Mouse (Mus musculus): Measurements from ENCODE around the gene Dagla. TPM values are rescaled to one million over a fixed set of nuclear protein-coding genes. Genes with fewer than 3 reads are reported as not detected.

Dagla gene
- total RNA-seq, 2 experiments from 2014 or later = 82.5 to 83.4 TPM

GRCm38 (mm10) chr19:10204616-10205001, 100.1 kb downstream of the Dagla start:
- DNase-seq (ENCODE audit: low spot score in 2 of 2) = no peak

- peak; percentile 89 to 90 for DNase-seq (ENCODE audit: low spot score in 2 of 2)
These were observed 100.6 kb downstream of the Dagla start, which contains the start of the genes Tmem258 and Fen1 for GRCm38 (mm10) chr19:10203848-10204615. Tmem258 (plus strand) TSS chr19:10204014. Fen1 (minus strand) TSS chr19:10204169.

GRCm38 (mm10) chr19:10203146-10203847, 101.4 kb downstream of the Dagla start:
- no peak for DNase-seq (ENCODE audit: low spot score in 2 of 2)

GRCm38 (mm10) chr19:10198723-10199122, 106.0 kb downstream of the Dagla start:
- DNase-seq (ENCODE audit: low spot score in 2 of 2) = peak; percentile 84 to 90

GRCm38 (mm10) chr19:10198286-10198685, 106.4 kb downstream of the Dagla start:
- DNase-seq (ENCODE audit: low spot score in 2 of 2) = no peak

- DNase-seq (ENCODE audit: low spot score in 2 of 2) = no peak
These were observed 107.5 kb downstream of the Dagla start for GRCm38 (mm10) chr19:10197130-10197529.

Other genes starting within 250 kb of the Dagla start
- gene Fads2, start 203.1 kb downstream of the Dagla start, total RNA-seq (2021) = 100 to 1,000 TPM; 112 to 119 TPM
- gene Fads1, start 122.0 kb downstream of the Dagla start, total RNA-seq (2021) = 100 to 1,000 TPM; 171 to 184 TPM
- gene Tmem258, start 100.9 kb downstream of the Dagla start, total RNA-seq (2021) = 10 to 100 TPM; 68.6 to 71.2 TPM
- gene Fen1, start 100.7 kb downstream of the Dagla start, total RNA-seq (2021) = 10 to 100 TPM; 12.1 to 14.1 TPM
- gene Myrf, start 64.1 kb downstream of the Dagla start, total RNA-seq (2021) = 10 to 100 TPM; 14.1 to 17.2 TPM
- gene Syt7, start 84.2 kb upstream of the Dagla start, total RNA-seq (2021) = 100 to 1,000 TPM; 267 to 301 TPM
- 10 to 100 TPM; 12.7 to 27.8 TPM for gene Lrrc10b, start 152.6 kb upstream of the Dagla start, total RNA-seq (2021)
- under 1 TPM; 0.77 to 0.91 TPM for gene Ppp1r32, start 178.1 kb upstream of the Dagla start, total RNA-seq (2021)
- gene Cpsf7, start 220.4 kb upstream of the Dagla start, total RNA-seq (2021) = 10 to 100 TPM; 76.8 to 79.5 TPM
- gene Sdhaf2, start 221.3 kb upstream of the Dagla start, total RNA-seq (2021) = 10 to 100 TPM; 52.9 to 53.4 TPM

Data from left cerebral cortex, adult 18-20 months (tissue).